Mouse (Mus musculus) ES-Bruce4 (cell line): ENCODE measurements around the gene Slc18a2.

Experiments
- CTCF ChIP-seq: IDR thresholded peaks from one replicate; pipeline ENCODE4 v1.8.1; 2011; ENCODE audit warnings: low read depth, low read length
- POLR2A ChIP-seq: IDR thresholded peaks from one replicate; pipeline ENCODE4 v1.8.1; 2011; ENCODE audit warnings: low read length; ENCODE audit not compliant: insufficient read depth

- no peak for TF ChIP-seq POLR2A
- no peak for TF ChIP-seq CTCF
These were observed 15.7 kb downstream of the Slc18a2 start for GRCm38 (mm10) chr19:59276354-59276753.
